Comparison of ENCODE assay signal across 7 mouse cellular contexts in the genomic region with DNA sequence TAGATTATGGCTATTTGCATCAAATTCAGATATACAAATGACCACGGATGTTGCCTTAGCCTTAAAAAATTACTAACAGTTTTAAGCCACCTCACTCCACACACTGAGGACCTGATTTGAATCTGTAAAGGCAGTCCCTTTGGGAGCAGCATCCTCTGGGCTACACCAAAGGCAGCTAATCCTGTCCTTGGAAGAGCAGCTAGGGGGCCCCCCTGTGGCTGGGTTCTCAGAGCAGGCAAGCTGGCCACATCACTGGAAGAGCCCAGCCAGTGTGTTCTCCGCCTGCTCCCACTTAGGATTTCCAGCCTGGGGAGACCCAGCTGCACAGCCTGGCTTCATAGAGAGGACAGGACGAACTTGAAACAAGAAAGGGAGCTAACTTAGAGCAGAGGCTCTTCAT. TPM values are rescaled to one million over a fixed set of nuclear protein-coding genes. Genes with fewer than 3 reads are reported as not detected.
DNase-seq lines count a peak whose midpoint lies in the region; ATAC-seq and TF ChIP-seq lines count a peak whose summit lies in the region.

No protein-coding gene starts in this region.

- H3K27me3 ChIP-seq in kidney, adult 2 months (replicated peaks; ENCODE audit: control insufficient read depth, insufficient read depth, low read length) = no peaks in the 10 kb centered on the region
- no peaks in the 10 kb centered on the region for H3K27me3 ChIP-seq in kidney, embryonic 14.5 days (ENCODE audit: control insufficient read depth, insufficient read depth, low read length)
- H3K27me3 ChIP-seq in midbrain, embryonic 14.5 days (ENCODE audit: control insufficient read depth, insufficient read depth, low read length) = no peaks in the 10 kb centered on the region

- TF ChIP-seq POLR2A in kidney, adult 2 months (IDR thresholded peaks at IDR 0.05; ENCODE audit: low read depth, low read length) = no peak

- no peak overlapping the region for H3K4me2 ChIP-seq in kidney, embryonic 14.5 days (replicated peaks; ENCODE audit: low read depth, low read length)
- no peak overlapping the region for H3K4me2 ChIP-seq in midbrain, embryonic 14.5 days (ENCODE audit: low read length)

- H3K4me3 ChIP-seq in kidney, adult 2 months (ENCODE audit: insufficient read depth, low read depth, low read length) = no peak overlapping the region
- H3K4me3 ChIP-seq in kidney, embryonic 14.5 days (ENCODE audit: low read length) = no peak overlapping the region
- no peak overlapping the region for H3K4me3 ChIP-seq in midbrain, embryonic 14.5 days (replicated peaks; ENCODE audit: low read depth, low read length)

- no peaks in the 10 kb centered on the region for H3K9me3 ChIP-seq in kidney, embryonic 14.5 days (ENCODE audit: control insufficient read depth, low read length)
- no peaks in the 10 kb centered on the region for H3K9me3 ChIP-seq in midbrain, embryonic 14.5 days (ENCODE audit: control insufficient read depth, low read length)

- H3K27ac ChIP-seq in kidney, adult 2 months (ENCODE audit: insufficient read depth, low read depth, low read length) = no peak overlapping the region
- H3K27ac ChIP-seq in kidney, embryonic 14.5 days (ENCODE audit: low read depth, low read length) = no peak overlapping the region
- peak overlapping the region; percentile 9; the same call in 1 of the 2 replicates for H3K27ac ChIP-seq in midbrain, embryonic 14.5 days (replicated peaks; ENCODE audit: low read depth, low read length)

- peak; percentile 64 for DNase-seq in kidney, adult 2 months
- DNase-seq in NIH3T3 (ENCODE audit: low read depth) = peak; percentile 66
- peak; percentile 55 for DNase-seq in cerebellum, adult 8-10 months
- peak; percentile 49 to 66 for DNase-seq in kidney, postnatal 4 days
- DNase-seq in midbrain, embryonic 14.5 days = peak; percentile 60
- DNase-seq in urinary bladder, postnatal 25 days (ENCODE audit: low spot score) = no peak

- no peak for ATAC-seq in kidney, embryonic 14.5 days (ENCODE audit: low FRiP score, low TSS enrichment)
- no peak for ATAC-seq in midbrain, embryonic 14.5 days (ENCODE audit: low FRiP score, low TSS enrichment)

- WGBS in kidney, adult 2 months = 57% methylated on average over 3 of the region's 3 CpGs
- 51% methylated on average over 3 of the region's 3 CpGs for WGBS in kidney, embryonic 14.5 days
- WGBS in midbrain, embryonic 14.5 days = 23% methylated on average over 3 of the region's 3 CpGs

- no peaks in the 10 kb centered on the region for H3K4me1 ChIP-seq in kidney, adult 2 months (ENCODE audit: control insufficient read depth, insufficient read depth, low read length)
- peaks cover 7% of the 10 kb centered on the region; the same call in 1 of the 2 replicates for H3K4me1 ChIP-seq in kidney, embryonic 14.5 days (ENCODE audit: control insufficient read depth, insufficient read depth, low read length)
- H3K4me1 ChIP-seq in midbrain, embryonic 14.5 days (ENCODE audit: control insufficient read depth, insufficient read depth, low read length) = no peaks in the 10 kb centered on the region

- H3K36me3 ChIP-seq in kidney, adult 2 months (ENCODE audit: control insufficient read depth, insufficient read depth, low read length) = peaks cover 2% of the 10 kb centered on the region; the same call in 1 of the 2 replicates
- H3K36me3 ChIP-seq in kidney, embryonic 14.5 days (ENCODE audit: control insufficient read depth, insufficient read depth, low read length) = peaks cover 73% of the 10 kb centered on the region
- peaks cover 97% of the 10 kb centered on the region for H3K36me3 ChIP-seq in midbrain, embryonic 14.5 days (ENCODE audit: control insufficient read depth, insufficient read depth, low read length)

- no peak overlapping the region for H3K9ac ChIP-seq in kidney, embryonic 14.5 days (ENCODE audit: low read depth, low read length)
- H3K9ac ChIP-seq in midbrain, embryonic 14.5 days (replicated peaks; ENCODE audit: low read length) = no peak overlapping the region

- peak; percentile 35 for TF ChIP-seq CTCF in kidney, adult 2 months (conservative IDR thresholded peaks at IDR 0.05; ENCODE audit: insufficient read depth, insufficient read length, low read depth, low read length)

RNA-seq across cellular contexts. Expression of a gene that starts 18.3 kb away (rescaled TPM):
- polyA plus RNA-seq in kidney, adult 2 months (2012; rRNA removed) = 30.2 and 34.7 TPM in 2 replicates
- 128 and 143 TPM in 2 replicates for polyA plus RNA-seq in kidney, embryonic 14.5 days (2014; fragmentation: Nextera tagmentation; extraction: Ambion mirVana)
- 276 and 315 TPM in 2 replicates for polyA plus RNA-seq in midbrain, embryonic 14.5 days (2014; fragmentation: Nextera tagmentation; extraction: Ambion mirVana)

RNA-seq across cellular contexts. Expression of a gene that starts 29.6 kb away (rescaled TPM):
- polyA plus RNA-seq in kidney, adult 2 months (2012; rRNA removed) = 30.5 and 32.3 TPM in 2 replicates
- polyA plus RNA-seq in kidney, embryonic 14.5 days (2014; fragmentation: Nextera tagmentation; extraction: Ambion mirVana) = 32.8 and 41.7 TPM in 2 replicates
- polyA plus RNA-seq in midbrain, embryonic 14.5 days (2014; fragmentation: Nextera tagmentation; extraction: Ambion mirVana) = 36.3 and 39.5 TPM in 2 replicates

RNA-seq across cellular contexts. Expression of a gene that starts 30.5 kb away (rescaled TPM):
- polyA plus RNA-seq in kidney, adult 2 months (2012; rRNA removed) = 47.7 and 51.6 TPM in 2 replicates
- 37.0 and 67.9 TPM in 2 replicates for polyA plus RNA-seq in kidney, embryonic 14.5 days (2014; fragmentation: Nextera tagmentation; extraction: Ambion mirVana)
- 40.9 and 48.5 TPM in 2 replicates for polyA plus RNA-seq in midbrain, embryonic 14.5 days (2014; fragmentation: Nextera tagmentation; extraction: Ambion mirVana)

RNA-seq across cellular contexts. Expression of a gene that starts 48.5 kb away (rescaled TPM):
- polyA plus RNA-seq in kidney, adult 2 months (2012; rRNA removed) = not detected in 2 replicates
- not detected in 2 replicates for polyA plus RNA-seq in kidney, embryonic 14.5 days (2014; fragmentation: Nextera tagmentation; extraction: Ambion mirVana)
- polyA plus RNA-seq in midbrain, embryonic 14.5 days (2014; fragmentation: Nextera tagmentation; extraction: Ambion mirVana) = not detected in 2 replicates

RNA-seq across cellular contexts. Expression of a gene that starts 53.5 kb away (rescaled TPM):
- not detected in 2 replicates for polyA plus RNA-seq in kidney, adult 2 months (2012; rRNA removed)
- not detected in 2 replicates for polyA plus RNA-seq in kidney, embryonic 14.5 days (2014; fragmentation: Nextera tagmentation; extraction: Ambion mirVana)
- polyA plus RNA-seq in midbrain, embryonic 14.5 days (2014; fragmentation: Nextera tagmentation; extraction: Ambion mirVana) = 3.4 and 3.5 TPM in 2 replicates
